Mouse (Mus musculus): ENCODE results near the gene Ugt1a6a.

The Ugt1a6a gene

DNA sequence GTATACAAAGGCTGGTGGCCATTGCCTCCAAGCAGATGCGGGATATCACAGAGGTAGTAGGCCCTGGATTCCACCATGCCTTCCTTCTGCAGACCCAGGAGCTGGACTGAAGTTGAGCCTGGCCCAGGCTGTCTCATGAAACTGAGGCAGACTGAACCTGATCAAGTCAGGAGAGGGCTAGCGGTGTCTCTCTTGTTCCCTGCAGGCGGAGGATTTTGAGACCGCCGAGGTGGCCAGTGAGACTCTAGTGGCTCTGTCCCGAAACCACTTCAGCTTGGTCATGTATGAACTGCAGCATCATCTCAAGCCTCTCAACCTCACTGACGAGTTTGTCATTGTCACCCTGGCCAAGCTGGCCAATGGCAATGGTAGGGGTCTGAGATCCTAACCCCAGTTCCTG lies 95.8 kb downstream of the Ugt1a6a start:
- peak; percentile 6 to 14 for DNase-seq

DNA sequence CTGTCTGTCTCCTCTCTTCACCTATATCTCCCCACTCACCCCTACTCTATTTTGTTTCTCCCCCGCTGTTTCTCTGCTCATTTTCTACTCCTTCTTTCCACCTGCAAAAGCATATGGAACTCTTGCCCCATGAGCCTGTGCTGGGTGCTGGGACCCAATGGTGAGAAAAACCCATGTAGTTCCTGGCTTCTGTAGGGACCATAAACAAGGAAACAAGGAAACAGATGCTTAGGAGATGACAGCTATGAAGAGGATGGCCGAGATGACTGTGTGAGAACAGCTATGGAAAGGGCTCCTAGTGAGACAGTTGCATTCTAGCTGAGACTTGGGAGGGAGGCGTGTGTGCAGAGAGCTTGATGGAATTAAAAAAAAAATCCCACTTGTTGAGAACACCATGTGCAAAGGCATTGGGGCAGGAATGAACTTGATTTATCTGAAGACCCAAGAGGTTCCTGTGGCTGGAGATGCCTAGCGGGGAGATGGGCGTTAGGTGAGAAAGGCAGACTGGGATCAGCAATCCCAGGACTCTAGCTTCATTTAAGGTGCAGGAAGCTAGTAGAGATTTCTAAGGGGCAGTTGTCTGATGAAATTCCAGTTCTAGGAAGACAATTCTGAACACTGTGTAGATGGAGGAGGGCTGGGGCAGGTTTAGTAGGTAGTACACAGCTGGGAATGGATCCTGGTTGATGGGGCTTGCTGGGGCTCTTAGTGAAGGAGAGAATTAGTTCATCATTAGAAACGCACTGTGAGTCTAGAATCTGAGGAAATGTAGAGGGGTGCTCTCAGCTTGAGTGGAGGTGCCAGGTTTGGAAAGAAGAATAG lies 96.6 kb downstream of the Ugt1a6a start:
- peak; percentile 5 to 7 for DNase-seq

DNA sequence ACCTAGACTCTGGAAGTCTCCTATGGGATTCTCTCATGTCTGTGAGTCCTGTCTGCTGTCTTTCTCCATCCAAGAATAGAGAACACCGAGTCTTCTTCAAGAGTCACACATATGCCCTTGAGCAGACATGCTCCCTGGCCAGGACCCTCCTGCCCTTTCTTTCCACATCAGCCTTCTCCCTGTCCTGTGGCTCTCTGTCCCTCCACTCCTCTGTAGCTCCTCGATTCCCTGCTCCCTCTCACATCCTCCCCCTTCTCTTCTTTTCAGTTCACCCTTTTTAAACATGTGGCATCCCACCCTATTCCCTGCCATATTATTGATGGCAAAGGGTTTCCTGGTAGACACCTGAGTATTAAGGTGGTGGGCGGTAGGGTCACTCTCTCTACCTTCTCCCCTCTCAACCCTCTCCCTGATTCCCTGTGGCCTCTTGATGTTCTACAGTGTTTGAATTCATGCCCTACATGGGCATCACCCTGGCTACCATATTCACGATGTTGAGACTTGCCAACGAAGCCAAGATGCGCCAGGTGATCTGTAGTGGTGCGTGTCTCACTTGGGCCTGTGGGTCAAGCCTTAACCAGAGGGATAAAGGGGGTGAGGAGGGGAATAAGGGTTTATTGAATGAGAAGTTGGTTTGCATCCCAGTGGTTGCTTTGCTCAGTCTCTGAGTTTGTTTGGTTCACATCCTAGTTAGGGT lies 97.3 kb downstream of the Ugt1a6a start:
- DNase-seq = peak; percentile 8 to 9

DNA sequence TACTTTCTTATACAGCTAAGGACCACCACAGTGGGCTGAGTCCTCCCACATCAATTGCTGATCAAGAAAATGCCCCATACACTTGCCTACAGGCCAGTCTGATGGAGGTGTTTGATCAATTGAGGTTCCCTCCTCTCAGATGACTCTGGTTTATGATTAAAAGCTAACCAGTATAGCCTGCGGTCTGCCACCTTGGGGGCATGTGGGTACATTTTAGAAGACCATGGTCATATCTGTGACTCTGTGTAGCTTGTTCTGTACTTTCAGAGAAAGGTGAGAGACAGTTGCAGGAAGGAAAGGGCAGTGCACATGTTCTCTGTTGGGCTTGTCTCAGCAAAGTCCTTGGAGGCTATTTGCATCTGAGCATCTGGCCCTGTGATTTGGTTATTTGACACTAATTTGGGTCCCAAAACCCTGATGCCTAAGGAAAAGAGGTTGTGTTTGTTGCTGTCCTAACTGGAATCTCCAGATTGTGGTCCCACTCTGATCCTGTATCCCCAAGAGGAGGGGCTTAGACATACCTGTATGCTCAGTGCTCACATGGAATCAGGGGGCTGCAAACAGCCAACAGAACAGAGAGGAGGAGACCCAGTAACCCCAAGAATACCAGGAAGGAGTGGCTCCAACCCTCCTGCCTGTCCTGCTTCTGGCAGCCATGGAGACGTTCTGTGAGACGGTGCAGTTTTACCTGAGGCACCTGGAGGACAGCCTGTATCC lies 98.2 kb downstream of the Ugt1a6a start:
- DNase-seq = peak in 1 of 2 experiments; percentile 4

DNA sequence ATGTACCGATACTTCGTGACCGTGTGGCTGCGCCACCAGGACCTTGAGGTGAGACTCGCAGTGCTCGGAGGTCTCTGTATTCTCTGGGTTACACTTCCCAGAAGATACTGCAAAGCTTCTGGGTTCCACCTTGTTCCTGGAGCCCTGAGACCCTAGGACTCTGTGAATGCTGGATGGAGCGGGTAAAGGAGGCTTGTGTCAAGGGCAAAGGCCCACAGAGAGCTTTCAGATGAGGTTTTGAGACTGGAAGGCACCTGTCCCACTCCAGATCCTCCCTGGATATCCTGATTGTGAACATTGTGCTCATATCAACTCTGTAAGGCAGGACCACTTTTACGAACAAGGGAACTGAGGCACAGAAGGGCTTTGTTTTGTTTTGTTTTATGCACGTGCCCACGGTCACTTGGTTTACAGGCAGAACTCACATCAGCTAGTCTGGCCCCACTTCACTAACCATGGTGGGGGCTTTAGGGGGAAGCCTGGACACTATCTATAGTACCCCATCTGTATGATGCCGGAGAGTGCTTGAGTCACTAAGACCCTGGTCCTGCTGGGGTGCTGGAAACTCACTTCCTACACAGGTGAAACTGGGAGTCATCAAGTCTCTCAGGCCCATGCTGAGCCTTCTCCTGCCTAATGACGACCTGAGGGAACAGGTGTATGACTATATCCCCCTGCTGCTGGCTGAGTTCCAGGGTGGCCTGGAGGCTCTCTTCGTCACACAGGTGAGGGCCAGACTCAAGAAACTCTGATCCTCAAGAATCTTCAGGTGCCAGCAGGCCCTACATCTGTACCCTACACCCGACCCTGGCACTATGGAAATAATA lies 99.0 kb downstream of the Ugt1a6a start:
- peak in 1 of 2 experiments; percentile 17 for DNase-seq

DNA sequence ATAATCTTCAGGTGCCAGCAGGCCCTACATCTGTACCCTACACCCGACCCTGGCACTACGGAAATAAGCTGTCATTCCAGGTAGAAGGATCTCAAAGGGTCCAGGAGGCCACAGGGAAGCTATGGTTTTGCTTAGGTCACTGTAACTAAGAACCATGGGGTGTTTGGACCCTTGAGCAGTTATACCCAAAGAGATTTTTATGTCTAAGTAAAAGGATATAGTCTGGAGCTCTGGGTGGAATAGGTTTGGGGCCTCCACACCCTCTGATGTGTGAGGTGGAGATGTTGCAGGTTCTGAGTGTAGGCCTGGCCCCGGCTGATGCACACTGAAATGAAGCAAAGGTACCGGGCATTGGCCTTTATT lies 99.6 kb downstream of the Ugt1a6a start:
- no peak for DNase-seq

DNA sequence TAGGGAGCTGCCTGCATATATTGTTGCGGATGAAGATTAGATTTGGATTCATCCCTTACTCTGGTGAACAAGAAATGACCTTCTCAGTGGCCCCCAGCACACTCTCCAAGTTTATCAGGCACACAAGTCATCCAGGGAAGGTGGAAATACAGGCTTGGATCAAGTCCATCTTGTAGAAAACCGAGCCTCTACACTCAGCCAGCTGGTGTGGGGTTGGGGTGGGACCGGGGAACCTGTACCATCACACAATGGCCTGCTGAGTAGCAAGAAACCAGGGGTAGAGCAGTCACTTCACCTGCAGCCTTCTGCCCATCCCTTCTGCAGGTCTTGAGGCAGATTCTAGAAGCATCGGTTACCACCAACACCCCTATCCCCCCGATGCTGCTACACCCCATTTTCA lies 100.0 kb downstream of the Ugt1a6a start:
- no peak for DNase-seq

DNA sequence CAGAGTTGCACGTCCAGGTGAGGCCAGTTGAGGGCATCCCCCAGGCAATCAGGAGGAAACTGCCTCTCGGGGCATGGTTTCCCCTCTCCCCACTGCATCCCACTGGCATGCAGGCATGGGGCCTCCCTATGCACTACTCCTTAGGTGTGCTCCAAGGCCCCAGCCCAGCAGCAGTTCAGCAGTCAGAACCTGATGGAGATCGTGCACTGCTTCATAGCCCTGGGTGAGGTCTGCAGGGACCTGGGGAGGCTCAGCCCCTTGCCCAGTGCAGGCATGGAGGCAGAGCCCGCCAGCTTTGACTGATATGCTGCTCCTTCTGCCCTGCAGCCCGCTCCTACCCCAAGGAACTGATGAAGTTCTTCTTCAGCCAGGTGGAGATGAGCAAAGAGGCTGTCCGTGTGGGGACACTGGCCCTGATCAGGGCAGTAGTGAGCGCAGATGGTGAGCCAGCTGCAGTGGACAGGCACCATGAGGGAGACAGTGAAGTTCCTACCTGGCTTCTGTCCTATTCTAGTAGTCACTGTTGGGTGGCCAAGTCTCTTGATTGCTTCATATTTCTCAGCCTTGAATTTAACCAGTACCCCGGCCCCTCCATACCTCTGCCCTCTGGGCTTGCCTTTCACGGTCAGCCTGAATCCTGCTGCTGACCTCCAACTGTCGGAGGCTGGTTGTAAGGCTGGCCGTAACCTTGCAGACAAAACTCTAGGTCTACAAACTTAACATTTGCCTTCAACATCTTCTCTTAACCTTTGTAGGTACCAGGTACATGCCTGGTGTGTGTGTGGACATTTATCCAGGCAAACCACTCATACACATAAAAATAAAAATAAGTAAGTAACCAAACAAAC lies 100.7 kb downstream of the Ugt1a6a start:
- DNase-seq = peak in 1 of 2 experiments; percentile 24

DNA sequence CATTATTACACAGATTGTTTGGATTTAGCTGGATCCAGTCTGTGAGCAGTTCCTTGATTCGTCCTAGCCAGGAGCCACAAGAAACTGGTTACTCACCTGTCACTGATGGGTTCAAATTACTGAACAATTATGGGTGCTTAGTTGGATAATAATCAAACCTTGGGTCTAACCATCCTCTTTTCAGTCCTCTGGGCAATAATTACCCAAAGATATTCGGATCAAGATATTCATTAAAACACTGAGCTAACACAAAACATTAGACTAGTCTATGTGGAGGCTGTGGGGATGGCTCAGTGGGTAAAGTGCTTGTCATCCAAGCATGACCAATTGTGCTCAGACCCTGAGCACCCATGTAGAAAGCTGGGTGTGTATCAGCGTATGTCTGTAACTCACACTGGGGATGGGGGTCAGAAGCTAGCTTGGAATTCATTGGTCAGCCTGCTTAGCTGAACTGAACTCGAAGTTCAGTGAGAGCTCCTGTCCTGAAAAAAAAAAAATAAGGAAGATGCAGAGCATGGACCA lies 101.3 kb downstream of the Ugt1a6a start:
- peak in 1 of 2 experiments; percentile 2 for DNase-seq

DNA sequence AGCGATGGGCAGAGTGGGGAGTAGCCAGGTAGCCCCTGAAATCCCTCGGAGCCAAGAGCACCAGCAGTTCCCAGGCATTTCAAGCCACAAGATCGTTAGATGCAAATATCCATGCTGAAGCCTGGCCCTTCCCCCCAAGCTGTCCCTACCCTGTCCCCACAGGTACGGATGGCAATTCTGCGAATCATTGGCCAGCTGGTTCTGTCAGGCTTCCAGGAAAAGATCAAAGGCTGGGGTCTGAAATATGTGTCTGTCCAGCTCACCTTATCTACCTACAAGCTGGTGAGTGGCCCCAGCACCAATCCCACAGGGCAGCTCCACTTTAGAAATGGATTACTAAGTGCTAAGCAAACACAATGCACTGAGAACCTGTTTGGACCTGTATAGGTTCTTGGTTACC lies 102.7 kb downstream of the Ugt1a6a start:
- peak in 1 of 2 experiments; percentile 17 for DNase-seq

DNA sequence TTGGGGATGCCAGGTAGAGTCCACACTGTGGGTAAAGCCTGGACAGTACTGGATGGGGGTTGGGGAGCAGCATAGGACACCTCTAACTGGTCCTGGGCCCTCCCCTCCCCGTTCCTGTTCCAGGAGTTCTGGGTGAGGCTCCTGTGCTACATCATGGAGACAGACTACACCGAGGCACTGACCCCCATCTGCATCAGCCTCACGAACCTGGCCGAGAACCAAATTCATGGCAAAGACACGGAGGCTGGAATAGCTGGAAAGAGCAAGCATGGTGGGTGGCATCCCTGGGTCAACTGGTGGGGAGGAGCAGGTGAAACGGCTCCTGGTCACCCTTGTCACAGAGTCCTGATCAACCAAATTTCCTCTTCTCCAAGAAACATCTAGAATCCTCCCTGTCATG lies 104.2 kb downstream of the Ugt1a6a start:
- DNase-seq = peak in 1 of 2 experiments; percentile 32

DNA sequence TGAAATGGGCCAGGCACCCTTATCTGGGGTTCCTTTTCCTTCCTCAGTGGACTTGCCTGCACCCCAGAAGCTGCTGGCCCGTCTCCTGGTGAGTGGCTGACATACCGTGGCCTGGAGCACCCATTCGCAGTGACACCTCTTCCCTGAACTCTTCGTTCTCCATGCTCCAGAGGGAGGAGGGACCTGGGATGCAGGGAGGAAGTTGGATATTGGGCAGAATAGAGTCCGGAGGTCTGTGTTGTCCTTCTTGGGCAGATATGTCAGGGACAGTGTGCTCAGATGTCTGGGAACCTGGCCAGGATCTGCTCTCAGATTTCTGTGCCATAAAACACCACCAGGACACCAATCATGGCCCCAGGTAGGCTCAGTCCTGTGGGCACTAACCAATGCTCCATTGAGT lies 105.5 kb downstream of the Ugt1a6a start:
- DNase-seq = peak in 1 of 2 experiments; percentile 8

DNA sequence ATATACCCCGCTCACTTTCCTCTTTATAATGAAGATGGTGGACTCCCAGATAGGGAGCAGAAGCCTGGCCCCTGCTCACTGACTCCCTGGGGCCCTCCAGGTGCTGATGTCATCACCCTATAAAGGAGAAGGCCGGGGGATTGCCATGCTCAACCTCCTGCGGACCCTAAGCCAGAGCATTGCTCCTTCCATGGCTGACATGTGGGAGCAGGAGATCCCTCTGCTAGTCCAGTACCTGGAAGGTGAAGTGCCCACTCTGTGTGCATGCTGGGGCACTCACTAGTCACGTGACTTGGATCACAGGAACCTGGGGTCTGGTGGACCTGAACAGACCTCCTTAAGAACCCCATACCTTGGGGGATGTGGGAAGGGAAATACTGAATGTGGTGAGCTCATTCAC lies 106.0 kb downstream of the Ugt1a6a start:
- peak in 1 of 2 experiments; percentile 18 for DNase-seq

DNA sequence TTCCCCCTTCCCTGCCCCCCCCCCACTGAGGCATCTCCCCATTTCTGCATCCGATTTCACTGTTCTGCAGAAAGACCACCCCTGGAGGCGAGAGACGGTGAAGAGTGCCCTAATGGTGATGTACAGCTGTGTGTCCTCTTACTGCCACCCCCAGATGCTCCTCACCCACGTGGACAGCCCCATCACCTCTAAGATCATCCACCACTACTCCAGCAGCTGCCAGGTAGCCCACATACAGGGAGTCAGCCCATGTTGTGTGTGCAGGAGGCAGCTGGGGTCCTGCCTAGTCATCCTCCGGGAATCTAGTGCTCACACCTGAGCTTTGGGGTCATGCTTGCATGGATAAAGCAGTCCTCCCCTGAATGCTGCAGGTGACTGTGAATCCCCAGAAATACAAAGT lies 109.3 kb downstream of the Ugt1a6a start:
- DNase-seq = peak in 1 of 2 experiments; percentile 22

DNA sequence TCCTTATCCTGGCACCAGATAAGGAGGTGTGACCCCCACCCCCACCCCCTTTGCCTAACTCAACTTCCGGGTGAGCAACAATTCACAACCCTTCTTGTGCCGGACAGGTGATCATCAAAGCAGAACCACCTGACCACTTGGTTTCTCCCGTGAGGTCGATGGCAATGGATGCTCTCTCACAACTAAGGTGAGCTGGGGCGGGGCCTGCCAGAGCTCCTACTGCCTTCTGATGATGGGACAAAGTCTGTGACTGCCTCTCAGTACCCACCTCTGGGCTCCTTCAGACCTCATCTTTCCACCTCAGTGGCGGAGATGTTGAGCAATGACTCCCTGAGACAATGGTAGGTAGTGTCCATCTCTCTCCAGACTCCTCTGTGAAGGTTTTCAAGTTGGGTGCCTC lies 111.3 kb downstream of the Ugt1a6a start:
- DNase-seq = peak in 1 of 2 experiments; percentile 16

DNA sequence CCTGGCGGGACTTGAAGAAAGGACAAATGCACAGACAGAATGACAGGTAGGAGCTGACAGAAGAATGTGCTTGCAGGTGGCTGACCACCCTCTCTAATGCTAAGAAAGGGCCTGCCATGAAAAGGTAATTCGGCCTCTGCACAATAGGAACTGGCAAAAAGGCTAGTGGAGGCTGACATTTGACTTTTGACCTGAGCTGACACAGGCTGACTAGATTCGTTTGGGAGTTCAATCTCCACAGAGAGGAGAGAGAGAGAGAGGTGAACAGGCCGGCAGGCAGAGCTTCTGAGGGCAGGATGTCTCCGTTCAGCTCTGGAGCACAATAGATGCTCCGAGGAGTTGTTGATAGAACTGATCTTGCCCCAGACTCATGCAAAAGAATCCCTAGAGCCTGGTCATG lies 111.8 kb downstream of the Ugt1a6a start:
- DNase-seq = no peak

DNA sequence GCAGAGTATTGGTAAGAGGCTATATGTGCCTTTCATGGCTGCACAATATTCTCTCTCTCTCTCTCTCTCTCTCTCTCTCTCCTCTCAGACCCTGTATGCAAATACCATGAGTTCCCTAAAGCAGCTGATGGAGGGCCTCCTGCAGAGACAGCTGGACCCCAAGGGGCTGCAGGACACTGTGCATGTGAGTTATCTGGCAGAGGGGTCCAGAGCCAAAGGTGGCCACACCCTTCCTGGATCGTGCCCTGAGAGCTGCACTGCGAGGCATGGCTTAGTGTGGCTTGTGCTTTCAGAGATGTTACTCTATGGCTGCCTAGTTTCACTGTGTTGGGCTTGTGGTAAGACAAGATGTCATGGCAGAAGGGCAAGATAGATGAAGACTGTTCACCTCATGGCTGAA lies 113.1 kb downstream of the Ugt1a6a start:
- peak in 1 of 2 experiments; percentile 16 for DNase-seq

DNA sequence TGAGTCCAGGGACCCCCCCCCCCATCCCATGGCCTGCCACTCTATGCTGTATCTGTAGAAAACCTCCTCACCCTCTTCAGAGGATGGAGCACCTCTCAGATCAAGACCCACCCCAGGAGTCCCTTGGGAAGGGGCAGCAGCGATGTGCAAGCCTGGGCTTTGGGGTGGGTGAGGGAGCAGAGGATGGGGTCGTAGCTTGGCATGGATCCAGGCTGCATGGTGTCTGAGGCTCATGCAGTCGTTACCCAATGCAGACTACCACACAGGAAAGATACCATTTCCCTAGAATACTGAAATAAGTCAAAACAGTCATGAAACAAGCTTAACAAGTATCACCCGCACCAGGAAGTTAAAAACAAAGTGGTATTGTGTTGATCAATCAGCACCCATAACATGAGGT lies 114.0 kb downstream of the Ugt1a6a start:
- no peak for DNase-seq

DNA sequence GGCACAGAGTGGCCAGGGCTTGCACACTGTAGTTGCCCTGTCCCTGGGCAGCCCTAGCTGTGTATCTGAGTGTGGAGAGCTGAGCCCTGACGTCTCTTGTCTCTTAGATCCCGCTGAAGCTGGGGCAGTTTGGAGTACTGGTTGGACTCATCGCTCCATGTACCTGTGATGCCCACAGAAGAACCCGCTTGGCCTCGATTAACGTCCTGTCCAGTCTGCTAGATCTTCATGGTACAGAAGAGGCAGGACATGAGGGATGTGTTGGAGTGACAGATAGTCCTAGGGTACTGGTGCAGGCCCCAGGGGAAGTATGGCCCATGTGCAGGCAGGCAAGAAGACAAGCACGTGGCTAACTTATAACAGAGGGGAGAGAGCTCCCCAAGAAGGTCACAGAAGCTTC lies 115.0 kb downstream of the Ugt1a6a start:
- DNase-seq = no peak

DNA sequence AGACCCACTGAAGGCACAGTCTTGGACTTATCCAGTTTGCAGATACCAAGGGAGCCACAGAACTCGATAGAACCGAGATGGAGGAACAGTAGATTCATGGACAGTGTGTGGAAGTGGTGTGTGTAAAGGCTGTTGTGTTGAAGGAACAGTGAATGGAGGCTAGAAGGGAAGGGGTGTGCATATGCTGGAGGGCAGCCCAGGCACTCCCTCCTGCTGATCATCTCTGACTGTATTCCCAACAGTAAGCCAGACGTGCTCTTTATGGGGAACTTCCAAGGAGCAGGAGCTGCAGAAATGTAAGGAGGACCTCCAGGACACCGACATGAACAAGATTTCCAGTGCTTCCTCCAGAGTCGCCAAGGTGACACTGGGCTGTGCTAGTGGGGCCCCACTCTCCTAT lies 115.4 kb downstream of the Ugt1a6a start:
- no peak for DNase-seq

DNA sequence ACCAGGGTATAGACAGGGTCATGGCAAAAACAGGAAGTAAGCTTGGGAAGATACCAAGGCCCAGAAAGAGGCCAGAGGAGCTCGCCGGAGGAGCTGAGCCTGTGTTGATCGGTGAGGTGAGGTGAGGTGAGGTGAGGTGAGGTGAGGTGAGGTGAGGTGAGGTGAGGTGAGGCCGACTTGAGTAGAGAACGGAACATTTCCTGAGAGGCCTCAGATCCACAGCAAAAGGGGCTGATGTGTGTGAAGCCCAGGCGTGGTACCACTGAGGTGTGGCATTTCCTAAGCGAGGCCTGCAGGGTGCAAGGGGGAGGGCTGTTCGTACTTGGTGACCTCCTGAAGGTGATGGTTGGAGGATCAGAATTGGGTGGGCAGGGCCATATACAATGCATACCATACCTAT lies 118.5 kb downstream of the Ugt1a6a start:
- peak in 1 of 2 experiments; percentile 36 for DNase-seq

Data from spleen, adult 18-20 months (tissue).